Mouse (Mus musculus) kidney, postnatal 10 days (tissue): ENCODE results near the gene Hoxa5.
A peak's percentile ranks its signal among the peaks of the same experiment; 100 is the strongest.

Experiments used
- DNase-seq: peaks from one replicate; pipeline ENCODE4 v3.0.0; 2021; ENCODE audit warnings: mixed read lengths

Hoxa5 gene

DNA sequence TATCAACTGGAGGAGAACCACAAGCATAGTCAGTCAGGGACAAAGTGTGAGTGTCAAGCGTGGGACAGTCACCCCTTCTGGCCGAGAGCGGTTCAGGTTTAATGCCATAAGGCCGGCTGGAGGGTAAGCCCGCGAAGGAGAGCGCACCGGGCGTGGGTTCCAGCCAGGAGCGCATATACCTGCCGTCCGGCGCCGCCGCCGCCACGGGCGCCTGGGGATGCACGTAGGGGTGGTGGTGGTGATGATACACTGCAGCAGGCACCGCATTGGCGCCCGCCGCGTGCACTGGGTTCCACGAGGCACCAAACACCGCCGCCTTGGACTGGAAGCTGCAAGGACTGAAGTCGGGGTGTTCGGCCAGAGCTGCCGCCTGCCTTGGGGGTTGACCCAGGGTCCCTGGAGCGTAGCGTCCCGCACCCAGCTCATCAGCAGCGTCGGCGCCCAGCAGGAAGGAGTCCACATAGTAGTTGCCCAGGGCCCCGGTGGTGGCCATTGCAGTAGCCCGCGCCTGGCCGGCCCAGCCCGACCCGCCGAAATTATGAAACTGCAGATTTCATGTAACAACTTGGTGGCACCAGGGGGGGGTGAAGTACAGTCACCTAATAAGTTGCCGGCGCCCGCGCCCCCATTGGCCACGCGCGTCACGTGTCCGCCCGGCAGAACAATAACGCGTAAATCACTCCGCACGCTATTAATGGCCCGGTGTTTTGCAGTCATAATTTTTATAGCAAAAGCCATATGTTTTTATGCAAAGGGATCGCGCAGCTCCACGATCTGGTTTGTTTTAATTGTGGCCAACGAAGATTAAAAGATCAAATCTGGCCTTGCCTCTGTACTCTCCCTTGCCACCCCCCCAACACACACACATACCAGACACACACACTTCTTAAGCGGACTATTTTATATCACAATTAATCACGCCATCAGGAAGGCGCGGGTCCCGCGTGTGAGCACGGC is 21.5 kb upstream of the Hoxa5 start:
- peak; percentile 96 for DNase-seq

DNA sequence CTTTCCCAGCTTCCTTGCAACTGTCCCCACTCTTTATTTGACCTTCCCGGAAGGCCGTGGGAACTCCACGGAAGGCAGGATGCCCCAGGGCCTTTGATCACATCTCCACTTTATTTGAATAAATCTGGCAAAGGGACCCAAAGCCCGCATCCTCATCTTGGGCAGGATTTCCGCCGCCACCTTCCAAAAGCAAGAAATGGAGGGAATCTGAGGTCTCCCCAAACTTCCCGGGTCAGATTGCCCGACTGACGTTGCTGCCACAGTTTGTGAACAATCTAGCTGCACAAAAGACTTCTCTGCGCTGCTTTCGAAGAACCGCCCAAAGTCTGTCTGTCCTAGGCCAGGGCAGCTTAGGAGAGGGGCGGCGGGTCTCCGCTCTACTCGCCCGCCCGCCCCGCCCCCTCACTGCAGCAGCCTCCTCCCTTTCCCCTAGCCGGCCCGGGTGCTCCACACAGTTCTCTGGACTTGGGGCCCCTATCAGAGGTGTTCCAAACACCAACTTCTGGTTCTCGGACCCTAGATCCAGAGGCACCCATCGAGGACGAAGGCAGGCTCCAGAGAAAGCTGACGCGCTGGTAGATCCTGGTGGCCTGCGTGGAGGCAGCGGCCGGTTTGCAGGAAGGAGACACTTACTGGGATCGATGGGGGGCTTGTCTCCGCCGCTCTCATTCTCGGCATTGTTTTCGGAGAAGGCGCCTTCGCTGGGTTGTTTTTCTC is 20.7 kb upstream of the Hoxa5 start:
- peak; percentile 67 for DNase-seq

DNA sequence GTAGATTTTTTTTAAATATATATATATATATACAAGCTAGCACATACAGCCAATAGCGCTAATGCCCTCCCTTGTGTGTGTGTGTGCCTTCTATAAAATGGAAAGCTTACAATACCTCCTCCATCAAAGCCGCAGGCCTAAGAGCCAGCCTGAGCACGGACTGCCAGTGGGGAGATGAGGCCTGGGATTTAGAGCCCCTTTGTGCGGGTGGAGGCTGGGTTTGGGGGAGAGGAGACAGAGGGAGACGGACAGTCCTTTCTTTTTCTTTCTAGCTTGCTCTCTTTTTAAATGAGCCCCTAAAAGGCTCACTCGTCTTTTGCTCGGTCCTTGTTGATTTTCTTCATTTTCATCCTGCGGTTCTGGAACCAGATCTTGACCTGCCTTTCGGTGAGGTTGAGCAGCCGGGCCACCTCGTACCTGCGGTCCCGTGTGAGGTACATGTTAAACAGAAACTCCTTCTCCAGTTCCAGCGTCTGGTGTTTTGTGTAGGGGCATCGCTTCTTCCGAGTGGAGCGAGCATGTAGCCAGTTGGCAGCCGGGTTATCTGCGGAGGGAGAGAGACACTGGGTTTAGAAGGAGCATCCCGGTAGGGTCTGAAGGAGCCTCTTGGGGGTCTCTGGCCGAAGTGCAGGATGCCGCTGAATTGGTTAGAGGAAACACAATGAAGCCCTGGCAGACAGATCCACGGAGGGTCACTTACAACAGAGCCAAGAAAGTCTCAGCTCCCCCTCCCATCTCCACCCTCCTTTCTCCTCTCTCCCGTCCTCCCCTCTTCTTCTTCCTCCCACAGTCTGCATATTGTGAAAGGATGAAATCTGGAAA is 19.8 kb upstream of the Hoxa5 start:
- peak; percentile 52 for DNase-seq

DNA sequence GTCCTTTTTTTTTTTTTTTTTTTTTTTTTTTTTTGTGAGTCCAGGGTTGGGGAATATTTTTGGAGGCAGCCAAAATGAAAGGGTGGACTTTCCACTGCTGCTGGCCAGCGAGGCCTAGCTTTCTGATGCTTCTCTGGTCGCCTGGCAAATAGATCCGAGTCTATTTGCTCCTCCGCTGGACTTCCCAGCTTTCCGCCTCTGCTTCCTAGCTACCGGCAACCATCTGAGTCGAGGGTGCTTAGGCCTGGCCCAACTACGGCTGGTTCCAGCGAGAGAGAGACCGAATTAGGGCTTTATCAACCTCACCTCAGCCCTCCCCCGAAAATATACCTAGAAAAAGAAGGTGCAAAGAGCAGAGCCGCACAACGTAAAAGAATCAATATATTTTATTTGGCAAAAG is 18.3 kb upstream of the Hoxa5 start:
- DNase-seq = peak; percentile 61

DNA sequence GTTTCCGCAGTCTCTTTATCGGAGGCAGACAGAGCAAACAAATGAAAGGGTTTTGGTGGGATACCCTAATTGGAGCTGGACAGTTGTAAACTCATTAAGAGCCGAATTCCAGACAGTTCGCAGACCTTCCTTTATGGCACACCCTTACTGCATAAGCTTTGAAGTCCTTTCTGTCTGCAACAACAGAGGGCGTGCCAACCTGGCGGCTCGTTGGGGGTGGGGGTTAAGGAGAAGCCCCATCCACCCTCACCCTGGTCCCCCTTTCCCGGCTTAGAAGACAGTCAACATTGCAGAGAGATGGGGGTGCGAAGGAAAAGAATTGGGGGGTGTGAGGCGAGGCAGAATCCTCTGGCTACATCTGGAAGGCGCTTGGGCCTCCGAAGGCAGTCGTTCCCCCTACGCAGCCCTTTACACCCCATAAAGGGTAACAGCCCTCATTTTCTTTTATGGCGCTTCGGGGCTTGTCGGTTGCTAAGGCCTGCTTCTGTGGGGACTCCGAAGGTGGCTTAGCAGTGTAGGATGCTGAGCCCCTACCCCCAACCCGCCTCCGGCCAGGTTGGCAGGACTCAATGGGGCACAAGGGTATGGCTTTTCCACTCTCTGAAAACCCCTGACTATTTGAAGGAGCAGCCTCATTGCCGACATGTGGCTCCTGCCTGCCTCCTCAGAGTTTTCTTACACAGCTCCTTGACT is 17.8 kb upstream of the Hoxa5 start:
- peak; percentile 79 for DNase-seq

DNA sequence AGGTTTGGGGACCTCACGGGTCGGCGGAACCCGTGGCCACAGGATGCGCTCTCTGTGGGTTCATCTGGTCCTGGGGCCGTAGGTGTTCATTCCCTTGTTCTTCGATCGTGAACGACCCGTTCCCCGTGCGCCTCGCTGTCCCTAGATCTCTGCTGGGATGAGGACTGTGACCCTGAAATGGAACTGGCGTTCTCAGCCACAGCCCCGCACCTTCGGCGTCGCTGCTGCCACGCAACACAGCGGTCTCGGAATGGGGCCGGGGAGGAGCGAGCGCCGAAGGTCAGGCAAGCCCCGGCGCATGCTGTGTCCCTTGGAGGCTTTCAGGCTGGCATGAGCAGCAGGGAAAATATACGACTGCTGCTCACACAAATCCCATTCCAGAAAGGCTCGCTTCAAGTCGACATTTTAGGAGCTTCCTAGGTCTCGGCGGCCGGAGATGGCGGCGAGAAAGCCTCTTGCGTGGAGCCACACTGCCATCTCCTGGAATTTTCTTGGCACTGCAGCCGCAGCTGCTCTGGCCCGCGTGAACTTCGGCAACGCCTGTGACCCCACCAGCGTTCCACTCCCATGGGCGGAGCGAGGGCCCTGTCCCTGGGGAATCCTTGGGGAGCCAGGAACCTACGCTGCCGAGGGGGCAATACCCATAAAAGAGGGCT is 17.1 kb upstream of the Hoxa5 start, which contains the start of gene Hoxa7:
Hoxa7 (minus strand) TSS at position 518 of the 656 bp plus-strand sequence.
- peak; percentile 97 for DNase-seq

DNA sequence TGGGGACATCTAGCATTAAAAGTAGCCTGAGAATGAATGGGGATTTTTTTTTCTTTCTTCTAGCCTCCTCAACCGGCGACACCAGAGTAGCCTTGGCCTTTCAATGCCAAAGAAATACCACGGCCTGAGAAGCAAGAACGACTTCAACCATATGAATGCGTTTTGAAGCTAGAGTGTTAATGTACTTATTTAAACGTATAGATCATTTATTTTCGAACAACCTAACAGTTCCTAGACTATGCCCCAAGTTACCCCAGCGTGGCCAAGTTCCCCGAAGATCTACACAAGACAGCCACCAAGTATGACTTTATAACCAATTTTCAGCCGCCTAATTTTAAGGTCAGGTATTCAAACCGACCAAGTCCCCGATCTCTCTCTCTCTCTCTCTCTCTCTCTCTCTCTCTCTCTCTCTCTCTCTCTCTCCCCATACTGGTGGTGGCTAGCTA is 16.5 kb upstream of the Hoxa5 start:
- DNase-seq = no peak

DNA sequence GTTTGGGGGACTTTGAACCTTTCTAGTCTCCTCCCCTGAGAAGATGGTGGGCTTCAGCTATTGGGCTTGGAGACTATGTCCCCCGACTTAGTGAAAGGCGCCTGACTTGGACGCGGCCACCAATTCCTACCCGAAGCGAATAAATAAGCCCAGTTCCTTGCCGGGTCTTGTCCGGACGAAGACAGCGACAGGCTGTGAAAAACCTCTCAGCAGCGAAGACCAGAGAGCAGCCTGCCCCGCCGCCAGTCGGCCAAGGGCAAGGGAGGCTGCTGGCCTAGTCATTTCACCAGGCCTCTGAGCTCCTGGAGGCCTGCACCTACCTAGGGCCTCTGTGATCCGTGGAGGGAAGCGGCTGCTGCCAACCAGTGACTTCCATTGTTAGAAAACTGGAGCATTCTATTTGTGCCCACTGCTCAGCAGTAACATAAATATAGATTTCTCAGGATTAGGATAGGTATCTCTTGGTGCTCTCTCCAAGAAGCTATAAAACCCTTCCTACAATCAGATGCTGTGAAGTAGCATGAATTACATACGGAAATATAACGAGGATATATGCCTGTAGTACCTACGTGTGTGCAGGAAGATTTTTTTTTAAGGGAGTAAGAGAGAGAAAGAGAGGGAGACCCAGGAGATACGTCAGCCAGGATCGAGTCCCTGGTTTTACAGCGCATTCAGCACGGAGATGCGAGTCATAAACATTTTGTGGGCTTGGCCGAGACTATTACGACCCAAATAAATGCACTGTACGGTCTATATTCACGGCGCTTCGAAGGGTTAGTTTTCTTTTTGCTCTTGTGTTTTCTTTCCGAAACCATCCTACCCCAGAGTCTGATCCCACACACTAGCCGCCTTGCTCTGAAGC is 15.8 kb upstream of the Hoxa5 start:
- DNase-seq = peak; percentile 76

DNA sequence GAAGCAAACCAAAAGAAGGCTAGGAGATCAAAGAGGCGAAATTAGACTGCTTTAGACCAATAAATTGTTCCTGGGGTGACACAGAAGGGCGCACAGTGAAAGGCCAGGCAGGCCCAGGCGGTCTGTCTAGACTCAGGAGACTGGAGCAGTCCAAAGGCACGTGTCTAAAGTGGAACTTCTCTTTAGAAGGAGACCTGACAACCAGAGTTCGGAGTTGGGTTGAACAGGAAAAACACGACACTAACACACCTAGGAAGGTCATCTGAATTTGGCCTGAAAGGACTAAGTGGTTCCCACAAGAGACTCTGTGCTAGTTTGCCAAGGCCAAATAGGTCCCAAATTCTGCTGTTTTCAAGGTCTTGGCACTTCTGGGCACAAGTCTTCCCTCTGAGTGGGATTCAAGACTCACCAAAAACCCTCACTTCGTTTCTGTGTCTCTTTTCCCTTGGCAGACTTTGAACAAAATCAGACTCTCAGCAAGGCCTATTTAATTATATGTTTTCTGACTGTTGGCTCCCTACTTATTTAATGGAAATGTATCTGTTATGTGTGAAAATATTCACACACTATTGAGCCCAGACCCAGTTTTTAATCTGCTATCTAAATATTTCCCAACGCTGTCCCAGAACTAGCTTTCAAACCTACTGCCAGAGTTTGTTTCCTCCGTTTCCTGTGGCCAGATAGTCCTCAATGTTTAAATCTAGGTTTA is 15.0 kb upstream of the Hoxa5 start:
- DNase-seq = peak; percentile 40

DNA sequence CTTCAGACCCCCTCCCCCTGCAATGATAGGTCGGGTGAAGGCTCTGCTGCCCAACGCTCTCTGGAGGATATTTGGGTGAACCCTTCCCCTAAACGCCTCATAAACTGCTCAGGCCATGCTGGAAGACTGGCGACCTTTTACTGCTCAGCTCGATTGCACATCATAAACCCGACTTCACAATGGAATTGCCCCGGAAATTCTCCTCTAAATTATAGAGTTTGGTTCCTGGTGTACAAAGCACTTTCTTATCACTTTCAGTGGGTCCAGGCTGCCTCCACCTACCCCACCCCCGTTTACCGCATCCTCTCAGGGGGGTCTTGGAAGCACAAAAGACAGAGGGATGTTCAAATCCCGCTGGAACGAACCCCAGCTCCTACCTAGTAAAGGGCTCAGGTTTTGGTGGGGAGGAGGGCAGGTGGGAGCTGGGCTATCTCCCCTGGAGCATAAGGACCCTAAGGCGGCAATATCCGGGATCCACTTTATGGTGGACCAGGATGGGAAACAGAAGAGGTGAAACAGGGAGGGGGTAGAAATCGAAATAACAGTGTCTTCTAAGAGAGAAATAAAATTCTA is 14.3 kb upstream of the Hoxa5 start:
- DNase-seq = peak; percentile 34

DNA sequence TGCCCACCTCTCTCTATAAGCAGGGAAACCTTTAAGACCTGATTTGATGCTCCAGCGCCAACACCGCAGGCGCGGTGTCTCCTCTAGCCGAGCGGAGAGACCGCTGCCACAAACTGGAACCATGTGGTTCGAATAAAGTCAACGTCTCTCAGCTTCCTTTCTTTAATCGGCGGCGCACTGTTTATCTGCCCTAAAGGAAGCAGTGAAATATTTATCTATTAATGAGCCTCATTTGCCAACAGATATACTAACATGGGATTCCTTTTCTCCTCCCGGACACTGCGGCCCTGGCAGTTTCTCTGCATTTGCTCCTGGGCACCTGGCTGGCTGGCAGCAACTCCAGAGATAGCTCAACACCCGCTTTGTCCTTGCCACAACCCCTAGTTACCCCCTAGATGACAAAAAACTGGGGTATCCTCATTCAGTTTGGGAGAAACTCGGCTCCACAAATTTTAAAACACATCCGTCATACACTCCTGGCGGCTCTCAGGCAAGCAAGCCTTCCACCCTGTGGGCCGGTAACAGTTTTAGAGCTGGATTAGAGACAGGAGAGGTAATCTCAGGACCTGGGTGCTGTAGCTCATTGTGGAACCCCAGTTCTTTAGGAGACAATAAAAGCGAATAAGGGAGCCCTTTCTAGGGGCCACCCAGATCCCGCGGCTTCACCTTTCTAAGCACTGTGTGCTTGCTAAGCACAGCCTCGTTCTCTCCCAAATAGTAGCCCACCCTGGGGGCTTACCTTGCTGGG is 13.7 kb upstream of the Hoxa5 start:
- peak; percentile 60 for DNase-seq

DNA sequence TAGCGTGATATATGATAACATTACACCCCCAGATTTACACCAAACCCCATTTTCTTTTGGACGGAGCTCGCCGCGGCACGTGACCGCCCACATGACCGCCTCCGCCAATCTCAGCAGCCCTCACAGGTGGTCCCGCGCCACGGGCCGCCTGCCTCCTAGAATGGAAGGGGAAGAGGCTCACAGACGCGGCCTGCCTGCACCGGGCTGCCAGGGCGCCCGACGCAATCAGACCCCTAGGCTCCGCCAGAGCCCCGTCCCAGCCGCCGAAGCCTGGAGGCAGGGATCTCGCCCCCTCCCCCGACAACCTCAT is 13.0 kb upstream of the Hoxa5 start:
- peak; percentile 97 for DNase-seq

DNA sequence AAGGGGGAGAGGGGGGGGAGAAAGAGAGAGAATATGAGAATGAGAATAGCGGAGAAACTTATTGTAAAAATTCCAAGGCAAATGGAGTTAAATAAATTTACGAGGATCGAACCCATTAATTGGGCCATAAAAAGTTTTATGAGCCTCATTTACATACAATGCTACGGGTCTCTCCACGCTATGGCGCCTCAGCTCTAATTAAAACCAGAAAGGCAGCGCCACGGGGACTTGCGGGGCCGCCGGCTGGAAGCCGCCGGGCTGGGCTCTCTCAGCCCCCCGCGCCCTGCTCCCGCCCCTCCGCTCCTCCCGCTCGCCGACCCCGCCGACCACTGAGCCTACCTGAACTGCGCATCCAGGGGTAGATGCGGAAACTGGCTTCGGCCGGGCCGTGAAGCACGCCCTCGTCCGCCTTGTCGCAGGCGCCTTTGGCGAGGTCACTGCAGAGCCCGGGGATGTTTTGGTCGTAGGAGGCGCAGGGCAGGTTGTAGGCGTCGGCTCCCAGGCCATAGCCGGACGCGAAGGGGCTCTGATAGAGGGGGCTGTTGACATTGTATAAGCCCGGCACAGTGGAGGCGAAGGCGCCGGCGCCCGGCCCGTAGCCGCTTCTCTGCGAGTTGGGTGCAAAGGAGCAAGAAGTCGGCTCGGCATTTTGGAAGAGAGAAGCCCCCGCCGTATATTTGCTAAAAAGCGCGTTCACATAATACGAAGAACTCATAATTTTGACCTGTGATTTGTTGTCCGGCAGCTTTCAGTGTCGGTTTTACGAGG is 12.5 kb upstream of the Hoxa5 start:
- DNase-seq = peak; percentile 73

DNA sequence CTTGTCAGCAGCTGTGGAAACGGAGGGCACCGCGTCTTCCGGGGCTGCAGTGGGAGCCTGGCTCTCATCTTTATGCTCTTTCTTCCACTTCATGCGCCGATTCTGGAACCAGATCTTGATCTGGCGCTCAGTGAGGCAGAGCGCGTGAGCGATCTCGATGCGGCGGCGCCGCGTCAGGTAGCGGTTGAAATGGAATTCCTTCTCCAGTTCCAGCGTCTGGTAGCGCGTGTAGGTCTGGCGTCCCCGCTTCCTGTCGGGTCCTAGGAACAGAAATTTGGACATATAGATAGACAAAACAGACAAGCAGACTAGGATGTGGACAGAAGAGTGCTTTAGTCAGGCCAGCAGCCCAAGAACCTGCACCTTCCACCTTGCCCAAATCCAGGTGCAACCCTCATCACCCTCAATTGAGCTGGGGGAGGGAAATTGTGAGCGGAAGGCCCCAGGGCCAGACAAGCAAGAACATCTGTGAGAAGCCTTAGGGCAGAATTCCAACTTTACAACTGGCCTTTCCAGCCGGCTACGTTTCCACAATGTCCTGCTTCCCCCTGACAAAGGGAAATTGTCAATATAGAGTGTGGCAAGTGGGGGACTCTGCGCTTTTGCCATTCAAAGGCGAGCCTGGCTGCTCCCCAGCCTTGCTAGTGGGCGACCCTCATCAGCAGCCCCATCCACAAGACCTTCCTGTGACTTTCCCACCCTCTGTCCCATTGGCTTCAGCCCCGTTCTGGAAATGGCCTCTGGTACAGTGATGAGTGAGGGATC is 11.6 kb upstream of the Hoxa5 start:
- DNase-seq = peak; percentile 66

DNA sequence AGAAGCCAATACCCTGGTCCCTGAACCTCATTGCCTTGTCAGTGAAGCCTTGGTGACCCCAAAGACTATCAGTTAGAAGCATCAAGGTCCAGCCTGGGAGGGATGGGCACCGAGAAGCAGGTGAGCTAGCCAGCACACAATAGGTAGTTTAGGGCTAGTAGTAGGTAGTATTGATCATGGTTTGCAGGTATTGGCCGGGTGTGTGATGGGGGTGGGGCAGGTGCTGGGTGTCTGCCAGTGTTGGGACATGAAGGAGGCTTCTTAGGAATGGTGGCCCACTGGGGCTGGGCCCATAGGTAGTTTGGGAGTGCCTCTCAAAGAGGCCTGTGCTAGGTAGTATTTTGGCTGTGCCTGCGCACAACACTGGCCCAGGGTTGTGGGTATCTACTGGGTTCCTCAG is 10.7 kb upstream of the Hoxa5 start:
- DNase-seq = peak; percentile 39

DNA sequence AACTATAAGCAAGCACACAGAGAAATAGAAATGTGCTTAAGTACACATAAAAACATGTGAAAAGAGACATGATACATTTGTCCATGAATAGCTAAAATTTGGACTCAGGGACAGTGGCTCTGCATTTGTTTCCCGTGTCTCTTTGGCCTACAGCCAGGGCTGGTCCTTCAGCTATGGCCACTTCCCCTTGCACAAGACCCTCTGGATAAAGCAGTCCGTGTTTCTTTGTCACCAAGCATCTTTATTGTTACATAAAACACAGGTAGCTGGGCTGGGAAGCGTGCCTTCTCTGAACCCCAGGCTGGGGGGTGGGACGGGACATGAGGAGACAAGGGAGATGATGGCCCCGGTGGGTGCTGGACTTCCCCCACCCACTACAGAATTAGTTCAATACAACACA is 9.9 kb upstream of the Hoxa5 start:
- DNase-seq = peak; percentile 60
